Mouse (Mus musculus) cortical plate, adult 2 months (tissue): ENCODE measurements at regions not wholly inside any gene's neighbourhood (a gene's known extent, or its start where the extent isn't known, plus 50 kb on each side); places are given as distances from the start of the nearest gene placed in this dataset.

ENCODE experiments used
- CTCF ChIP-seq: fragments of 200-500 bp; IDR thresholded peaks from 2 replicates; pipeline ENCODE4 v1.5.1; 2011; ENCODE audit warnings: mild to moderate bottlenecking, control low read depth, low read length; ENCODE audit not compliant: insufficient read depth; ENCODE audit errors: extremely low read depth
- POLR2A ChIP-seq: fragments of 200-500 bp; IDR thresholded peaks from 2 replicates; pipeline ENCODE4 v1.6.1; 2011; ENCODE audit warnings: mild to moderate bottlenecking, low read length, control low read depth; ENCODE audit not compliant: insufficient read depth; ENCODE audit errors: extremely low read depth

GRCm38 (mm10) chr2:115348263-115348662, 233.3 kb upstream of the BC052040 start:
- TF ChIP-seq POLR2A (no peak), CTCF (no peak)
